Mouse (Mus musculus) adrenal gland, postnatal 10 days (tissue): ENCODE measurements at regions not wholly inside any gene's neighbourhood (a gene's known extent, or its start where the extent isn't known, plus 50 kb on each side); places are given as distances from the start of the nearest gene placed in this dataset.

ENCODE experiments used
- DNase-seq: peaks from one replicate; pipeline ENCODE4 v3.0.0; 2021; ENCODE audit warnings: mixed read lengths

DNA sequence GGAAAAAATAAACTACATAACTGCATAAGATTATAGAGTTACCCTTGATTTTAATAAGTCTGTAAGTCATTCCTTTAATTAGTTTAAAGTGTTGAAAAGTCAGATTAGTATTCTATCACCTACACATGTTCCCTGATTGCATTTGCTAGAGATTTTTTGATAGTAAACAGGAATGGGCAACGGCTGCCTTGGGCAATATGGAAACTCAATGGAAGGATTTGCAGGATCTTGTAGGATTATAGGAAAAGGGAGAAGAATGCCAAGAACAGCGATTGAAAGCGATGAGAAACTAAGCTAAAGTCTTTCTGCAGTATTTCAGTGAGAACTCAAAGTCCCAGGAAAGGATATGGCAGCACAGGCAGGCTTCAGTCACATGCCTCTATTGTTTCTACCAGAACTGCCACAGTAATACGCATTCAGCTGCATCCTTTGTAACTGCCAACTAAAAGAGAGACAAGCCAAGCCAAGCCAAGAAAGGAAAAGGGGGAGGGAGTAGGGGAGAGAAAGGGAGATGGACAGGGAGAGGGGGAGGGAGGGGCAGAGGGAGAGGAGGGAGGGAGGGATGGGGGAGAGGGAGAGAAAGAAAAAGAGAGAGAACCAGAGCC, 340.3 kb downstream of the Kif16b start:
- DNase-seq: no peak

DNA sequence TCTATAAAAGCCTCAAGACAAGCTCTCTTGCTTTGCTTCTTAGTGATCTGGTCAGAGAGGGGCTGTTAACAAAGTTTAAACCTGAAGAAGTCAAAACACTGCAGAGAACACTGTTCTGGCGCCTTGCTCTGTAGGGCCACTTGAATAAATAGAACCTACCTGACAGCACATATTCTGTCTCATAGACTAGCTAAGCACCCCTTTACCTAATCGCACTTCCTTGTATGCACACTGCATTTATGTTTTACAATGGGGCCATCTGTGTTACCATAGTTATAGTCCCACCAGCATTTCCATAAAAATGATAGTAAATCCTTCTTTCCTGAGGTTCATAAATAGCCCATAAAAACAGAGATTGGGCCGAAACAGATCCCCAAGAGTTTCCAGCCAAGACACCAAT, 340.9 kb downstream of the Kif16b start:
- no peak for DNase-seq

- DNase-seq: no peak
Observed at GRCm38 (mm10) chr2:142559946-142560345, 341.4 kb downstream of the Kif16b start.

DNA sequence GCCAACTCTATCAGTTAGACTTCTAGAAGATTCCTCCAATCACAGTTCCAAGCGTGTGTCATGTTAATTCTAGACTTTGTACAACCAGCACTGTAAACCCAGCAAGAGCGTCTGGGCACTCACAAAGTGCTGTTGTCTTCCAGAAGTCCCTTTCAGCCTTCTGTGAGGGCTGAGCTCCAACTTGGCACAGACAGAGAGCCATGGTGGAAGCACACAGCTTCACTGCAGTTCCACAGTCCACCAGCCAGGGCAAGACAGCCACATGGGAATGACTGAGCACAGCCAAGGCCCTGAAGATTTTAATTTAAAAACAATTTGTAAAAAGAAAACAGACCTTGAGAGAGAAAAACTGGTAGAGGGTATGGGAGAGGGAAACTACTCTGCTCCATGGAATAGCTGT, 346.5 kb downstream of the Kif16b start:
- peak; percentile 44 for DNase-seq

- no peak for DNase-seq
Observed at GRCm38 (mm10) chr2:142551690-142552089, 349.6 kb downstream of the Kif16b start.

GRCm38 (mm10) chr2:142548766-142549165, 352.6 kb downstream of the Kif16b start:
- no peak for DNase-seq

DNA sequence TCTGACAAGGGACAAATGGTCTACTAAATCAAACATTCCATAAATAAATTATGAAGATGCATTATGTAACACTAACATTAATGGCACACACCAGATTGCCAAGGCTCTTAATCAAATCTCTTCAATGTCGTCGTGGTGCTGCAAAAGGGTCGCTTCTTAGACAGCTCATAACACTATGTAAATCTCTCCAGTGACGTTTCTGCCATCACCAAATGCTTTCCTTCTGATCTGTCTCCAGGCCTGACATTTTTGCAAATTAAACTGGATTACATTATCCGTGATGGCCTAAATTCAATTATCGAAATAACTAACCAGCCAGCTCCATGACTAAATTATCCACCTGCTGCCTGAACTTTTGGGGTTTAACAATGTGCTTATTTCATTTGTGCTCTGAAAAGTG, 356.4 kb downstream of the Kif16b start:
- no peak for DNase-seq

GRCm38 (mm10) chr2:142539980-142540379, 361.4 kb downstream of the Kif16b start:
- no peak for DNase-seq

DNA sequence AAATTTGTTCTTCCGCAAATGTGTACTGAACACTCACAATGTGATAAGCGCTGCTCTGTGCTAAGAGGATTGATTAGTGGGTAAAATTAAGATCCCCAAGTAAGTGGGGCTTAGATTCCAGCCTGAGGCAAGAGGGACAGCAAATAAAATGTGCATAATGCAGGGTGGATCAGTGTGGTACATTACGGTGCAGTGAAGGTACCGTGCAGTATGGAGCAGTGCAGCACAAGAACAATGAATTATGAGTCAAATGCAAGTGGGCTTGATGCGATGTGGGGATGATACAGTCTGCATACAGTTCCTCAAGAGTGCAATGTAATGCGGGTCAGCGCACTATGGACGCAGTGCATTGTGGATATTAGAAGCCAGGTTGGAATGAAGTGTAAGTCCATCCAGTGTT, 367.8 kb downstream of the Kif16b start:
- no peak for DNase-seq

- DNase-seq: no peak
Observed at GRCm38 (mm10) chr2:142522471-142522870, 378.9 kb downstream of the Kif16b start.

- no peak for DNase-seq
Observed at GRCm38 (mm10) chr2:142517731-142518130, 383.6 kb downstream of the Kif16b start.

DNA sequence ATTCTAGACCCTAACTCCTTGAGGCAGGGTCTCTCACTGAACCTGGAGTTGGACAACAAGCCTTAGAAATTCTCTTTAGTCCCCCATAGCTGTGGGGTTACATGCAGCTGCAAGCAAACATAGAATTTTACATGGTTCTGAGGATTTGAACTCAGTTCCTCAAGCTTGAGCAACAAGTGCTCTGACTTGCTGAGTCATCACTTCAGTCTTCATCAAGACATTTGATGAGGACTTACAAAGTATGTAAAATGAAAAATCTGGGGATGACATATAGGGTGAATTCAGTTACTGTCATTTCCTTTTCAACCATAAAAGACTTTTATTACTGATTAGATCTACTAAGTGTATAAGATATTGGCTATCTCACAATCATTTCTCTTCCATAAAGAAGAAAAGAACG, 396.1 kb downstream of the Kif16b start:
- no peak for DNase-seq
